Mouse (Mus musculus): ENCODE results near the gene Dapp1.
"Not testable (repeated sequence)": the region's sequence is repeated elsewhere in the genome, so short reads cannot be mapped to it uniquely, and the experiment has no call there.

The Dapp1 gene

DNA sequence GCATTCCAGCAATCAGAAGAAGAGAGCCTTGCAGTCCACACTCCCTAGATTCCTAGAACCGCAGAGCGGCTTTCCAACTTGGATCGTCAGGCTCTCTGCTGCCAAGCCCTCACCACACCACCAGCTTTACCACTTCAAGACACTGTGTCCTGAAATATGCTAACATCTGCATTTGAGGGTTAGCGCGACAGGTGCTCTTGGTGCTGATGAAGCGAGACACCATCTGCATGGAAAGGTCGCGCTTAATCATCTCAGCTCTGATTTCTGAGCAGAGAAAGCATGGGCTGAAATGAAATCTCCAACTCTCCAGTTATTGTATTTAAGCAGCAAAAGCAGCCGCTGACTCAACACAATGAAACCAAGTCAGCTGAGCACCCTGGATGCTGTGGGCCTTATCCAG, 8.1 kb upstream of the Dapp1 start:
- no peak for DNase-seq (ENCODE audit: low spot score in 2 of 2)

DNA sequence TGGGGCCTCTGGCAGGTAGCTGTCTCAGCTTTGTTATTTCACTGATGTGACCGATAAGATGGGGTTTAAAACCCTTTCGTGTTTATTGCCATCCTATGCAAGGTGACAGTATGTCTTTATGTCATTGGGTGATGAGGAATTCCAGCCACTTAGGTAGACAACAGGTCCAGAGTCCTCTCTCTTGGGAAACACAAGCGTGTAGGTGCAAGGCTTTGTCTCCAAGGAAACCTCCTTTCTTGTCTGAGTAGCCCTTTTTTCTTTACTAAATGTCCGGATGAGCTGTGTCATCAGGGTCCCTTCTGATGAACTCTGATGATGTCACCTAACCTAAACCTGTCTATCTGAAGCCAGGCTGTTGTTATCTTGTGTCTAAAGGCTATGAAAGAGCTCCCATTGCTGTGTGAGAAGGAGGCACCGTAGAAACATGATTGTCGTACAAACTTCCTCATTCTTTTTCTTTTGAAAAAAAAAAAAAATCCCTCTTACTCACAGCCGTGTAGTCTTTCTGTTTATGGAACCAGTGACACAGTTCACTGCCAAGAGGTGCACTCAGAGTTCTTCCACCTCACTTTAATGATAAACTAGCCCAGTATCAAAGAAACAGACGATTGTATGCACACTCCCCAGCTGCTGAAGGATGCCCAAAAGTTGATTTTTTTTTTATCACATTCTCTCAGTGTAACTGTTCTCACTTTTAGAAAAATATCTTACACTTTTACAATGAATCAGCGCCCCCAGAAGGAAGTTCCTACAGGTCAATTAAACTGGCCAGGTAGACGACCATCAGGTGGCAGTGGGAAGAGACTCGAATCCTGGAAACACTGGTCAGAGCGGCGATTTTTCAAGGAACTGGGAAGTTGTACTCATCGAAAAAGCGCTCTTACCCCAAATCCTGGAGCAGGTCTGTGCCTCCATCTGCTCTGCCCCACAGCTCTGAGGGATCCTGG, 637 bp downstream of the Dapp1 start:
- DNase-seq (ENCODE audit: low spot score in 2 of 2), result no peak

- DNase-seq (ENCODE audit: low spot score in 2 of 2), result no peak
Measured at GRCm38 (mm10) chr3:137978233-137978632, 3.1 kb downstream of the Dapp1 start.

DNA sequence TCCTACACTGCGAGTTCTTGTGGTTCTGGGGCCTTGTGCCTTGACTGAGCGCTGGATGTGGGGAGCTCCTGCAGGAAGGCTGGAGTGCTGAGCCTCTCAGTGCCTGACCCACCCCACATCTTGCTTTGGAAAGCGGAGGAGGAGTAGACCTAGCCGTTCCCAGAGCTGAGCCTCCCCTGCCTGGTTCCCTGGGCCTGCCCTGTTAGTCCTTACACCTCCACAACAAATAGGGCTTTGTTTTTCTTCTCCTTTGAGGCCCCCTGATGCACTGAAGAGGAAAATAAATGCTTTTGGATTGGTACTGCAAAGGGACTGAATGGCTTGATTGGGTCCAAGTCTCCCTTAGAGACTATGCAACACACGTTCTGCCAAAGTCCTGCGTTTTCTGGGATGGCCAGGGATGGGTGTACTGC, 3.7 kb downstream of the Dapp1 start:
- no peak for DNase-seq (ENCODE audit: low spot score in 2 of 2)

GRCm38 (mm10) chr3:137976943-137977628, 4.3 kb downstream of the Dapp1 start:
- no peak for DNase-seq (ENCODE audit: low spot score in 2 of 2)

DNA sequence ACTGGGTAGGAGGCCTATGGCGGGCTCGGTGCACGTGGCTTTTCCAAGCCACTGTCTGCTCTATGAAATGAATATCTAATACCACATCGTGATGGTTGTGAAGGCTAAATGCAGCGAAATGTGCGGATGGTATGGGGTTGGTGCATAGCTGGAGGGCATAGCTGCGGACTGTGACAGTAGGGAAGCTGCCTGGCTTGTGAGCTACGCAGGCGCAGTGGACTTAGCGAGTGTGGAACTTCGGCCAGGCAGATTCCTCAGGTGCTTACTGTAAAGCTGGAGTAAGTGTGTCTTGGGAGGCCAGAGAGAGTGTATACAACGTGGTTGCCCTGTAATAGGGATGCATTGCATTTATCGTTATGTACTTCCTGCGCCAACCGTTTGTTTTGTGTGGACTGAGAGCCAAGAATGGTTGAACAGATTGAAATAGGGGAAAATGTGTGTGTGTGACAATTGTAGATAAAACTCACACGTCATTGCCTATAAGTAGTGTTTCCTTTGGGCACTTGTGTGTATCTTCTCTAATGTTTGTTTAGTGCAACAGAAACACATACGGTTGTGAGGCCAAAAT, 5.4 kb downstream of the Dapp1 start:
- DNase-seq (ENCODE audit: low spot score in 2 of 2), result no peak

GRCm38 (mm10) chr3:137975435-137975834, 5.9 kb downstream of the Dapp1 start:
- DNase-seq (ENCODE audit: low spot score in 2 of 2), result no peak

- no peak for DNase-seq (ENCODE audit: low spot score in 2 of 2)
Measured at GRCm38 (mm10) chr3:137974306-137974705, 7.0 kb downstream of the Dapp1 start.

DNA sequence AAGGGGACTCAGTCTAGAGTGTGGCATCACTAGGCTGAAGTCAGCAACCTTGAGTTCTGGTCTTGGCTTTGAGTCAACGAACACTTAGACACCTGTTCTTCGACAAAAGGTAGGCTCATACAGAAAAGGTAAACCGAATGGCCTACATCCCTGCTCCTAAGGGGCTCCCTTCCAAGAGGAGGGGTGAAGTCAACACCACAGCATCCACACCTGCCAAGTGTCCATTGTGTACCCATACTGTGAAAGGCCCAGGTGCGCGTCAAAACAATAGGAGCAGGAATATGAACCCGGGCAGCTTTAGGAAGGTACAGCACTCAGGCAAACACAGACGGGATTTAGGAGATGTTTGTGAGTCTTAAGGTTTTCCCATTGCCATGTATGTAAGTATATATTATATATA, 8.4 kb downstream of the Dapp1 start:
- DNase-seq (ENCODE audit: low spot score in 2 of 2), result no peak

DNA sequence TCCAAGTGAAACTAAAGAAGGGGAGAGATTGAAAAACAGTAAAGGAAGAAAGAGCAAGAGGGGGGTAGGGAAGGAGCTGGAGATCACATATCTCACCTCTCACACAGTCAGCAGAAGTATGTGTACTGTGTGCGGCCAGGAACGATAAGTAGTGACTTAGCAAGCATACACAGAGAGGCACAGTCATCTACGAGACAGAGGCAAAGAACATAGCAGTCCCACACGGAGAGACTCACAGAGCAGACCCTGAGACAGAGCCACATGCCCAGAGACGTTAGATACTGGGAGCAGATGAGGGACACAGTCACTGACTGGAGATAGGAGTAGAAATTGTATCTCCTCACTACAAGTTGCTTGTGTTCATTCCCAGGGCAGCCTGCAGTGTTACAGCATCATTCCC, 9.1 kb downstream of the Dapp1 start:
- no peak for DNase-seq (ENCODE audit: low spot score in 2 of 2)

- no peak for DNase-seq (ENCODE audit: low spot score in 2 of 2)
Measured at GRCm38 (mm10) chr3:137969951-137970350, 11.4 kb downstream of the Dapp1 start.

DNA sequence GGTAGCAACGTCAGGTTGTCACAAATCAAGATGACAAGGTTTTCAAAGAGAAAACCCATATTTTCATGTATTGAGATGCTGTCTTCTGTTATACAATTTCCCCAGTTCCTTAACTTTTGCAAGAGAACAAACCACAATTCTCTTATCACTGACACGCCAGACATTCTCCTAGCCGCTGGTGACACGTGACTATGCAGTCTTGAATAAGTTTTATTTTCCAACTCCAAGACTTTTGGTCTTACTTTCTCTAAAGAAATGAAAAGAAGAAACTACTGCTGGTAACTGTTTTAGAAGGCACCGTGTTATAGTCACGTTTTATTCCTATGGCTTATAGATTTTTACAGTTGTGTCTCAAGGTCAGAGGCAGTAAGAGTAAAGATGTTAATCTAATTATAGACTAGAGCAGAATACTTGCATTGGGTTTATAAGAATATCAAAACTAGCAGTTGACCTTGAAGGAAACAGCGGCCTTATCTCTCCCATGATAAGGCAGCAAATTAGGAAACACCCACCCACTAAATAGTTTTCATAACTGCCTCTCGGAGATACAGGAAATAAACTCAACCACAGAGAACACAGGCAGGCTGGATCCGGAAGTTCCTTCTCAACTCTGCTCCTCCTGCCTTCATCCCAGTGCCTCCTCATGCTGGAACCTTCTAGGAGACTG, 12.4 kb downstream of the Dapp1 start:
- DNase-seq (ENCODE audit: low spot score in 2 of 2), result no peak

DNA sequence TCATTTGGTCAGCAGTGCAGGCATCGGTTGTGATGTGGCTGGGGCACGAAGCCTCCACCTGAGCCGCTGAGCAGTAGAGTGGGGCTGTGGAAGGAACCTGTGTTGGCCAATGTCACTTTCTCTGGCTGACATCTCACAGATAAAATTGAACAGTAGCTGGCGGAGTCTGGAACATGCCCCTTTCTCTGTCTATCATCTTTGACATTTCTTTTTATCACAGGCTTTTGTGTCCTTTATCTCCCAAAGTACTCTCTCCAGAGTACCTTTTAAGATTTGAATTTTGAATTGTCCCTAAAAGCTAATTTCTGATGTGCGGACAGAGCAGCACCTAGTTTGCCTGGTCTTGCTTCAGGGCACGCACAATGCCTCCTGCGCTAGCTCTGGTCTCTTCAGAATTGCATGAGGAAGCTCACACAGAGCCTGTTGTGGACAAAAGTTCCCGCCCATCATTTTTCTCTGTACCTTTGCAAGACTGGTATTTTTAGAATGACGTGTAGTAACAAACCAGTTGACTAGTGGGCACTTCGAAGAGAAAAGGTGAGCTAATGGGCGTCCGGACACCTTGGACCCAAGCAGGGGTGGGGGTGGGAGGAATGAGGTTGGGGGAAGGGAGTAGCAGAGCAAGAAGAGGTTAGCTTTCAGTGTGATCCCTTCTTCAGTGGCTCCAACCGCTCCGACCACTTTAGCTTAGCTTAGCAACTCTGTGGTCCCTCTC, 13.1 kb downstream of the Dapp1 start:
- DNase-seq (ENCODE audit: low spot score in 2 of 2), result no peak

DNA sequence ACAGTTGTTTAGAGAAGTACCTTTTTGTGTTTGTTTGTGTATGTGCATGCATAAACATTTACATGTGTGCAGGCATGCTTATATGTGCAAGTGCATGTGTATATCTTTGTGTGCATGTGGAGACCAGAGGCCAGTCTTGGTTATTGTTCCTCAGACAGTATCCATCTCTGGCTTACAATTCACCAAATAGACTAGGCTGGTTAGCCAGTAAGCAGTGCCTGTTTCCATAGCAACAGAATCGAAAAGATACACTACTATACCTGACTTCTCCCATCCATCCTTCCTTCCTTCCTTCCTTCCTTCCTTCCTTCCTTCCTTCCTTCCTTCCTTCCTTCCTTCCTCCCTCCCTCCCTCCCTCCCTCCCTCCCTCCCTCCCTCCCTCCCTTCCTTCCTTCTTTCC, 17.3 kb downstream of the Dapp1 start:
- DNase-seq (ENCODE audit: low spot score in 2 of 2), result not testable (repeated sequence)

DNA sequence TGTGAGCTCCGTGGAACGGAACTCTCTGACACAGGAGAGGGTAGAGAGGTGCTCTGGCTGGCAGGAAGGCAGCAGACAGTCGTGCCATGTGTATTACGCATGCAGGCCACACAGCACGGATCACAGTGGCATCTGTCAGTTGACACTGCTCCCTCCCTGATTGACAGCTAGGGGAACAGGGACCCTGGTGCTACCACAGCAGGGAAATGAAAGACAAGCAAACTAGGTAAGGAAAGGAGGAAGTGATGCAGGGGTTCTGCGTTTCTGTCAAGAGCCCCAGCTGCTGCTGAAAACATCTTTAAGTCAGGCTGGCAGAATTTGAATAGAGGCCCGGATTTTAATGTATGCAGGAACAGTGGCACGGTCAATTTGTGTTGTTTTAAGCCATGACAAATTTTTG, 17.8 kb downstream of the Dapp1 start:
- no peak for DNase-seq (ENCODE audit: low spot score in 2 of 2)

DNA sequence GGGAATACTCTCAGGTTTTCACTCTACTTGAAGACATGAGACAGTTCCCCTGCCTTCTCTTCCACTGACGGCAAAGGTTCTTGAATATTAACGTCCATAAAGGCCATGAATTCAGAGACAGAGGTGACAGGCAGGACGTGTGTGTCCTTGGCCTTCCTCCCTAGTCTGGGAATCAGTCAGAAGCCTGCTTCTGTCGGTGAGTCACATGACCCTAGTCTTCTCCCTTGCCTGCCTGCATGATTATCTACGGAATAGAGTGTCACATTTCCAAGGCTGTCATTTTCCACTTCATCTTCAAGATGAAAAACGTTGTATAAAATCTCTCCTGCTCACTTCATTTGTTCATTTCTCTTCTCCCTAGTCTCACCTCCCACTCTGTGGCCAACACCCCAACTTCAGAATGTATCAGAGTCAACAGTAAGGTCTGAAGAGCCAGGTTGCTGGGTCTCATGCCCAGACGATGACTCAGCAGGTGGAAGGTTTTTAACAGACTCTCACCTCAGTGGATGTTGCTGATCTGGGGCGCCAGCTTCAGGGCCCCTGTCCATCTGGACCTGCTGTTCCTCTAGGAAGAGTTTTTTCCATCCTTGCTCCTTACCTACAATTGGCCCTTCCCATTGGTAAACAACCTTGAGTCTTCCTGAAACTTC, 19.5 kb downstream of the Dapp1 start:
- no peak for DNase-seq (ENCODE audit: low spot score in 2 of 2)

- no peak for DNase-seq (ENCODE audit: low spot score in 2 of 2)
Measured at GRCm38 (mm10) chr3:137959456-137959855, 21.9 kb downstream of the Dapp1 start.

- DNase-seq (ENCODE audit: low spot score in 2 of 2), result no peak
Measured at GRCm38 (mm10) chr3:137958352-137958751, 23.0 kb downstream of the Dapp1 start.

- no peak for DNase-seq (ENCODE audit: low spot score in 2 of 2)
Measured at GRCm38 (mm10) chr3:137957864-137958263, 23.5 kb downstream of the Dapp1 start.

DNA sequence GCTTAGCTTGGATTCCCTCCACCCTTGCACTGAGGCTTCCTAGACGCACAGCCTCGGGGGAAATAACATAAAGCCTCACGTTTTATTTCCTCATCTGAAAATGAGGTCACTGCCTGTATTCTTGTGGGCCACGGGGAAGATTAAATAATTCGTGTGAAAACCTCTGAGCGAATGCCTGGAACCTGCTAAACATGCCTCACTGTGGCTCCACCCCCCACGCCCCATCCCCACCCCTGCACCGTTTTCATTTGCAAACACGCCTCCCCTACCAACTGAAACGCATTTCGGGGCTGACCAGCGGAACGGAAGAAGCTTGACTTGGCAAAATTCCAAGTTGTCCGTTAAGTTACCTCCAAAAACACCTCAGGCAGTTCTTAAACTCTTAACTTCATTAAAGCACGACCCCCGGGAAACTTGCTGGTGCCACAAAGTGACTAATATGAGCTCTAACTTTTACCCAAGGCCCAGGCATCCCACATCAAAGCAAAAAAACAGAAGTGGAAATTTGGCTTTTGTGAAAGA, 25.7 kb downstream of the Dapp1 start:
- DNase-seq (ENCODE audit: low spot score in 2 of 2), result no peak
